Mouse (Mus musculus) liver, adult 2 months (tissue): ENCODE data around the gene Frmd4a.

Source experiments
- CTCF ChIP-seq: fragments of 200-500 bp; IDR thresholded peaks from 2 replicates; pipeline ENCODE4 v1.5.1; 2011; ENCODE audit warnings: low read depth, low read length, control low read depth
- POLR2A ChIP-seq: fragments of 200-500 bp; IDR thresholded peaks from 2 replicates; pipeline ENCODE4 v1.6.1; 2011; ENCODE audit warnings: low read length, control low read depth; ENCODE audit not compliant: insufficient read depth; ENCODE audit errors: extremely low read depth

DNA sequence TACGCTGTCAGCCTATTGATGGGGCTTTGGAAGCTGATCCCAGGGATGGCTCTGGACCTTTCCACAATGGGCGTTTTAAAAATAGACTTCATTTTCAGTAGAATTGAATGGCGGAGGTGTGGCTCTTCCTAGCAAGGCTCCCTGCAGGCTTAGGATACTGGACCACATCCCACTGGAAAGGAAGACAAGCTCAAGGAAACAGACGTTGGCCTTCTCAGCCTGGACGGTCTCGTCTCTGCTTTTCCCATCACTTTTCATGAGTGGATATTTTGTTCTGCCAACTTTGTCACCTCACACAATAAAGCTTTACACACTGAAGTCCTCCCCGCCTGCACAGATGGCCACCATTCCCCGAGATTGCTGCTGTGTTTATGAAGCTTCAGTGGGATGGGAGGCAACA lies 417.5 kb downstream of the Frmd4a start:
- no peak for TF ChIP-seq CTCF
- TF ChIP-seq POLR2A, result no peak
